Mouse (Mus musculus) heart, postnatal 25 days (tissue): ENCODE data around the gene Bcl2l13. TPM values are rescaled to one million over a fixed set of nuclear protein-coding genes. Genes with fewer than 3 reads are reported as not detected.
A peak's percentile ranks its signal among the peaks of the same experiment; 100 is the strongest.
"Not testable (repeated sequence)": the region's sequence is repeated elsewhere in the genome, so short reads cannot be mapped to it uniquely, and the experiment has no call there.

Experiments
- DNase-seq: peaks from one replicate; pipeline ENCODE4 v3.0.0; 2022; ENCODE audit warnings: low spot score
- intact Hi-C: fragments of 180-260 bp; cut with DNase I; formaldehyde crosslinking; loops from one replicate; pipeline ENCODE4 v1.15.1; 2025
- total RNA-seq, 2 experiments: library from RNA; stranded (reverse); gene quantifications; 2 replicates each; pipeline ENCODE4 v1.2.3; 2021

Gene Bcl2l13
- total RNA-seq, 2 experiments from 2014 or later, result 77.0 to 87.7 TPM

- intact Hi-C loops, result loop anchor here (5.0 kb wide), 1 partner anchor 266 kb away; the partner anchor contains the start of gene Pex26
- peak; percentile 80 for DNase-seq
These were observed 80.3 kb downstream of the Bcl2l13 start, which contains the start of gene Bid for GRCm38 (mm10) chr6:120916074-120916971. TSS of gene Bid (minus strand) at chr6:120916853.

GRCm38 (mm10) chr6:120916972-120917881 is 81.2 kb downstream of the Bcl2l13 start:
- DNase-seq, result not testable (repeated sequence)
- intact Hi-C loops, result loop anchor here (5.0 kb wide), 1 partner anchor 265 kb away; the partner anchor contains the start of gene Pex26

GRCm38 (mm10) chr6:120917975-120918374 is 82.0 kb downstream of the Bcl2l13 start:
- DNase-seq, result no peak
- intact Hi-C loops, result loop anchor here (5.0 kb wide), 1 partner anchor 264 kb away; the partner anchor contains the start of gene Pex26

GRCm38 (mm10) chr6:120924791-120925321 is 88.8 kb downstream of the Bcl2l13 start:
- intact Hi-C loops, result not testable (repeated sequence)

GRCm38 (mm10) chr6:120926880-120927279 is 90.9 kb downstream of the Bcl2l13 start:
- no peak for DNase-seq

More at GRCm38 (mm10) chr6:120924791-120925321, 88.8 kb downstream of the Bcl2l13 start:
- DNase-seq, result not testable (repeated sequence)

DNA sequence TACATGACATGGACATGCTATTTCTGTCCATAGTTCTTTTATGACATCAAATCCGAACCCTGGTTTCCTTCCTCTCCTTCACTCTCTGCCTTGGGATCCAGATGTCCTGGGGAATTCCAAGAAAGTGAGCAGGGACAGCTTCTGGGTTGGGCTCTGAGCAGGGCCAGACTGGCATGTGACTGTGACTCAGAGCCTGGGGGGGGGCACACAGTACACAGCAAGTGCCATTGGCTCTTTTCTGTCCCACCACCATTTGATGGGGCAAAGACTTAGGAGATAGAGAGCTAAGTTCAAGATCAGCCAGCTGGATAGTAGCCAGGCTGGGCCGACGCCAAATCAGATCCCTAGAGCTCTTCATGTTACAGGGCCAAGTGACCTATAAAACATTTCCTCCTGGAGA is 91.8 kb downstream of the Bcl2l13 start:
- intact Hi-C loops, result no loop called here

More at GRCm38 (mm10) chr6:120926880-120927279, 90.9 kb downstream of the Bcl2l13 start:
- intact Hi-C loops, result no loop called here

GRCm38 (mm10) chr6:120929421-120929820 is 93.4 kb downstream of the Bcl2l13 start:
- DNase-seq, result no peak
- intact Hi-C loops, result no loop called here

More for the DNA sequence above, 91.8 kb downstream of the Bcl2l13 start:
- no peak for DNase-seq

- no peak for DNase-seq
- intact Hi-C loops, result no loop called here
These were observed 94.7 kb downstream of the Bcl2l13 start for GRCm38 (mm10) chr6:120930450-120931306.

GRCm38 (mm10) chr6:120932597-120932996 is 96.6 kb downstream of the Bcl2l13 start:
- no peak for DNase-seq
- intact Hi-C loops, result no loop called here

GRCm38 (mm10) chr6:120933670-120934069 is 97.7 kb downstream of the Bcl2l13 start:
- intact Hi-C loops, result no loop called here
- DNase-seq, result no peak

- intact Hi-C loops, result no loop called here
- no peak for DNase-seq
These were observed 98.2 kb downstream of the Bcl2l13 start for GRCm38 (mm10) chr6:120934176-120934575.

DNA sequence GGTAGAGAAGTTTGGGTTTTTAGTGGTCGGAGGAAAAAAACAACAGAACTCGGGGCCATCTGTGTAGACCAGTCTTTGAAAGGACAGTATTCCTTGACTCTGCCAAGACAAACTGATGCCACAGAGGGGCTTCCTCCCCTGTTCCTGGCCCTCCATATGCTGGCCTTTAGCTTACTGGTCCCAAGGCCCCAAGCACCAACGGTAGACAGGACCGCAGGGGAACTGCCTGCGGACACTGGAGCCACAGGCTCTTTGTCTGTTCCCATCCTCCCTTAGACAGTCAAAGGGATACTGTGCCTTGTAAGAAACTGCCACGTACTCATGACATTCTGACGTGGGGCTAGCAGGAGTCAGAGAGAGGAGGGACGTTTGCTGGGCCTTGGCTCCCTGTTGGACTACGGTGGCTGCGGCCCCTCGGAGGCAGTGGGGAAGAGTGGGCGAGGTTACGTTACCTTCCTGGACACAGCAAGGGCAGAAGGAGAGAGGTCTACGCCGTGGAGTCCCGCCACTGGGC is 101.1 kb downstream of the Bcl2l13 start:
- intact Hi-C loops, result no loop called here
- no peak for DNase-seq

GRCm38 (mm10) chr6:120937999-120938608 is 102.1 kb downstream of the Bcl2l13 start:
- intact Hi-C loops, result no loop called here

DNA sequence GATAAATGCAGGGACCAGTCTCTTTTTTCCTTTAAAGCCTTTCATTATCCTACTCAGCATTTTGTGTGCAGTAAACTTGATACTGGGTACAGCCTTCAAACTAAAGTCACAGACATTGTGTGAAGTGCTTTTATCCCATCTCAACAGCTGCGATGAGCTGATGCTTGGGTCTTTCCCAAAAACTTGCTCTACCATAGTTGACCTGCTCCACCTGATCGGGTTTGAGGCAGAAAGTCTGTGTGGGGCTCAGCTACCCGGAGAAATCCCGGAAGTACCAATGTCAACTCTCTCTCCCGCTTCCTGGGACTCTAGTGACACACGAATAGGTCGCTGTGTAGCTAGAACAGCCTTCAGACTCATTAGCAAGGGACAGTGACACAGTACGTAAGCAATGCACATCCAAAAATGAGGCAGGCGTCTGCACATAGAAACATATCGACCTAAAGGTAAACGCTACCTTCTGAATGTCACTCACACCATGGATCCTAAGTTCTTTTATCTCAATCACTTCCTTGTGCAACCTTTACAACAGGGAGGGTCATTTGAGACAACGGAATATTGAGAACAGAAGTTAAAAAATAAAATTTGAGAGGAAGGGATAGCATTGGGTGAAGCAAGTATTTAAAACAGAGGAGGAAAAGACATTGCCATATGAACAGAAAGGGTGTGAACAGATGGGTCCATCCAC is 102.9 kb downstream of the Bcl2l13 start:
- DNase-seq, result no peak
- intact Hi-C loops, result no loop called here

More at GRCm38 (mm10) chr6:120937999-120938608, 102.1 kb downstream of the Bcl2l13 start:
- no peak for DNase-seq

GRCm38 (mm10) chr6:120939783-120940182 is 103.8 kb downstream of the Bcl2l13 start:
- intact Hi-C loops, result no loop called here
- no peak for DNase-seq

DNA sequence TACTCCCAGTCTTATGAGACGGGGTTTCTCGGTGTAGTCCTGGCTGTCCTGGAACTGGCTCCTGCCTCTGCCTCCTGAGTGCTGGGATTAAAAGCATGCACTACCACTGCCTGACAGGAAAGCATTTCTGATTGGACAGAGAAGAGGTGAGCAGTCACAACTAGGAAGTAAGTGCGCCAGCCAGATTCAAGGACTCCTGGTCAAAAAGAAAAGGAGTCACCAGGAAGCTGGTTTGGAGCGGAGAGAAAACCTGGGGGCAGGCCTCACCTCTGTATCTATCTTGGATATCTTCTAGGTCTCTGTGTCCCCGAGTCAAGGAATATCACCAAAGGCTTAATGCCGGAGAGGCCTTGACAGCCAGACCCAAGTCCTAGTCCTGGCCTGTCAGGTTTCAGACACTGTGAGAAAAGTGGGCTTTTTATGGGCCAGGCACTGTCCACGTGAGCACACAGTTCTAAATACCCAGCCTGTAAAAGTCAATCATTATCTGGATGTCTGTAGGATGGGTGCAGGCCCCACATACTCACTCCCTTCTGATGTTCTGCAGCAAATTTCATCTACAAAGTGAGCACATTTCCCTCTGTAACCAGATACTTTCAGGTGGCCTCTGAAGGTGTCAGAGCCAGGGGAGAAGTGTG is 104.6 kb downstream of the Bcl2l13 start:
- intact Hi-C loops, result no loop called here
- DNase-seq, result no peak

- DNase-seq, result no peak
- intact Hi-C loops, result no loop called here
These were observed 105.1 kb downstream of the Bcl2l13 start for GRCm38 (mm10) chr6:120941084-120941481.
